Mouse (Mus musculus): Measurements from ENCODE around the gene Papola. TPM values are rescaled to one million over a fixed set of nuclear protein-coding genes. Genes with fewer than 3 reads are reported as not detected.
A peak's percentile ranks its signal among the peaks of the same experiment; 100 is the strongest.

Papola gene
- polyA plus RNA-seq (2012; fragmentation: generic; extraction: Trizol) = 72.7 TPM
- long read RNA-seq, experiment 1, full-length matches to known transcripts = 40 of 62 reads
- long read RNA-seq, experiment 1, partial matches to known transcripts = 7 of 62 reads
- long read RNA-seq, experiment 1, other reads (novel, unspliced or antisense) = 15 of 62 reads
- long read RNA-seq, experiment 2, full-length matches to known transcripts = 597 of 845 reads
- long read RNA-seq, experiment 2, partial matches to known transcripts = 90 of 845 reads
- long read RNA-seq, experiment 2, other reads (novel, unspliced or antisense) = 158 of 845 reads

DNA sequence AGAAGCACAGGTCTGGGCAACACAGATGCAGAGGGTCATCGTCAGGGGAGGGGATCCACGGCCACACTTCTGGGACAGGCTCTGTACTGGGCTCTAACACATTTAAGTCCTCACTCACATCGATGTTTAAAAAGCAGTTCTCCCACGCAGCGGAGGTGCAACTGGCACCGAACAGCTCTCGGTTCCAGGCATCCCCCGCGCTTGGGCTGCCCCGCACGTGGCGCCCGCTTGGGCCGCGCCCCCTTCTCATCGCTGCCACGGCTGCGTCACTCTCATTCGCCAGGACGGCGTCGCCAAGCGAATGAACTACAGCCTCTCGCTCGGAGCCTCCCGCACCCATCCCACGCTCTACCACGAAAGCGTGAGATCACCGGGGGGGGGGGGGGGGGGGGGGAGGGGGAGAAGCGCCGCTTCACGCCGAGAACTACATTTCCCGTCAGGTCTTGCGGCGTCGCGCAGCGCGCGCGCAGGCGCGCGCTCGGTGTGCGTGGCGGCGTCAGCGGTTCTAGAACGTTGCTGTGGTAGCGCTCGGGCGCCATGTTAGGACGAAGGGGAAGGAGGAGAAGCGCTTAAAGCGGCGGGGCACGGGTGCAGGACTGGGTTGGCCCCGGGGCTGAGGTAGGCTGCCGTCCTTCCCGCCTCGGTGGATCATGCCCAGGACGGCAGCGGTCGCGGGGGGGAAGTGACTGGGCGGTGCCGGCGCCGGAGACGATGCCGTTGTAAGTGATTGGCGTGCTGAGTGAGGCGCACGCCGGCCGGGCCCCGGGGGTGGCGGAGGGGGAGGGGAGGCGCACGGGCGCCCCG is at the start of gene Papola:
Gene Papola, plus strand, starts transcription at position 499 of the 804 bp plus-strand sequence.
- Histone ChIP-seq H3K79me3 (ENCODE audit: low read depth) (peaks cover 43% of the 10 kb centered on the region), H3K79me2 (ENCODE audit: control insufficient read depth, insufficient read depth) (peaks cover 48% of the 10 kb centered on the region), H3ac (ENCODE audit: control insufficient read depth, insufficient read length, low read depth) (peak within 1 kb of the TSS; percentile 95), H3K36me3 (ENCODE audit: control insufficient read depth, insufficient read depth) (peaks cover 13% of the 10 kb centered on the region), H3K27me3 (ENCODE audit: control insufficient read depth, insufficient read depth, insufficient read length) (no peaks in the 10 kb centered on the region), H3K4me3 (ENCODE audit: insufficient read depth, poor library complexity, severe bottlenecking) (peak within 1 kb of the TSS; percentile 76)
- TF ChIP-seq MYOD1 (IDR thresholded peaks at IDR 0.05; ENCODE audit: control insufficient read depth, insufficient read length, low read depth) (no peak), FOSL1 (IDR thresholded peaks at IDR 0.05; ENCODE audit: insufficient read depth, low read length, poor library complexity, severe bottlenecking) (no peak), CEBPB (IDR thresholded peaks at IDR 0.05; ENCODE audit: low read depth) (no peak), USF1 (IDR thresholded peaks at IDR 0.05; ENCODE audit: low read depth) (peak; percentile 35), MYOG (IDR thresholded peaks at IDR 0.05; ENCODE audit: control insufficient read depth, extremely low read depth, insufficient read length) (no peak), CTCF (IDR thresholded peaks at IDR 0.05; ENCODE audit: control insufficient read depth, insufficient read depth, insufficient read length) (no peak), MAX (IDR thresholded peaks at IDR 0.05) (peak; percentile 96)

DNA sequence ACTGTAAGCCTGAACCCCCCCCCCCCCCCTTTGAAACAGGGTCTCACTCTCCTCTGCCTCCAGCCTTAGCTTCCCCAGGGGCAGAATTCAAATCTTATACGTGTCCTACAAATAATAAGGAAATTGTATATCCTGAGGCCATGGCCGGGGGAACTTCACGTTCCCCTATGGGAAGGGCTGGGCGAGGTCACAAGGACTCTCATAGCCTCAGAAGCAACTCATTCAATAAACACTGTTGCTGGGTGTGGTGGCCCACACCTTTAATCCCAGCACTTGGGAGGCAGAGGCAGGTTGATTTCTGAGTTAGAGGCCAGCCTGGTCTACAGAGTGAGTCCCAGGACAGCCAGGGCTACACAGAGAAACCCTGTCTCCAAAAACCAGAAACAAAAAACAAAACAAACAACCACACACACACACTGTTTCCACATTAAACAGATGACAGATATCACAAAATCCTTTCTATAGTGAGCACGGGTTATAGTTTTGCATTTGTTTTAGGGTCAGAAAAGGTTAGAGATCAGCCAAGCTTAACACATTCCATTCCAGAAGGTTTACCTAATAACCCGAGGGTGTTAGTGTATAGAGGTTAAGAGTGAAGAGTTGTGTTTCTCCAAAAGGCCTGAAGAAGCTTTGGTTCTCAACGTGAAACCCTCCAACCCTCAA is 49.1 kb upstream of the Papola start:
- Histone ChIP-seq H3ac (ENCODE audit: control insufficient read depth, insufficient read length, low read depth) (no peak overlapping the region), H3K36me3 (ENCODE audit: control insufficient read depth, insufficient read depth) (no peaks in the 10 kb centered on the region), H3K4me3 (ENCODE audit: insufficient read depth, poor library complexity, severe bottlenecking) (no peak overlapping the region), H3K79me2 (ENCODE audit: control insufficient read depth, insufficient read depth) (no peaks in the 10 kb centered on the region), H3K27me3 (ENCODE audit: control insufficient read depth, insufficient read depth, insufficient read length) (no peaks in the 10 kb centered on the region), H3K79me3 (ENCODE audit: low read depth) (no peaks in the 10 kb centered on the region)
- TF ChIP-seq FOSL1 (IDR thresholded peaks at IDR 0.05; ENCODE audit: insufficient read depth, low read length, poor library complexity, severe bottlenecking) (no peak), USF1 (IDR thresholded peaks at IDR 0.05; ENCODE audit: low read depth) (no peak), MYOG (IDR thresholded peaks at IDR 0.05; ENCODE audit: control insufficient read depth, extremely low read depth, insufficient read length) (no peak), CEBPB (IDR thresholded peaks at IDR 0.05; ENCODE audit: low read depth) (no peak), MAX (IDR thresholded peaks at IDR 0.05) (no peak), CTCF (IDR thresholded peaks at IDR 0.05; ENCODE audit: control insufficient read depth, insufficient read depth, insufficient read length) (no peak), MYOD1 (IDR thresholded peaks at IDR 0.05; ENCODE audit: control insufficient read depth, insufficient read length, low read depth) (no peak)

DNA sequence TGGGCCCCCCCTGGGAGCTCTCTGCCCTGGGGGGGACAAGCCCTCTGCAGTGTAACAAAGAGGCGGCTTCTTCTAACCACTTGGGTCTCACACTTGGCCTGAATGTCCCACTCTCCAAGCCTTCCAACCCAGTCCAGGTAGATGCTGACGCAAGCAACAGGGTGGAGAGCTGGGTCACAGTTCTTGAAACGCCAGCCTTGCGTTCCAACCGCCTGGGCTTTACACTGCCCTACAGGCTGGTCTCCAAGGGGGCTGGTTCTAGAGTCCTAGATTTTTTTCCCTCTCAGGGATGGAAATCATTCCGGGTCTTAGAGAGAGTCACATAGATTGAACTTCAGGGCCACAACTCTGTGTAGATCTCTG is 48.6 kb upstream of the Papola start:
- no peak overlapping the region for H3K4me3 ChIP-seq (ENCODE audit: insufficient read depth, poor library complexity, severe bottlenecking)
- H3K79me2 ChIP-seq (ENCODE audit: control insufficient read depth, insufficient read depth) = no peaks in the 10 kb centered on the region
- no peaks in the 10 kb centered on the region for H3K27me3 ChIP-seq (ENCODE audit: control insufficient read depth, insufficient read depth, insufficient read length)
- H3K36me3 ChIP-seq (ENCODE audit: control insufficient read depth, insufficient read depth) = no peaks in the 10 kb centered on the region
- TF ChIP-seq MAX (IDR thresholded peaks at IDR 0.05) (no peak), CTCF (IDR thresholded peaks at IDR 0.05; ENCODE audit: control insufficient read depth, insufficient read depth, insufficient read length) (no peak), CEBPB (IDR thresholded peaks at IDR 0.05; ENCODE audit: low read depth) (no peak), USF1 (IDR thresholded peaks at IDR 0.05; ENCODE audit: low read depth) (no peak), FOSL1 (IDR thresholded peaks at IDR 0.05; ENCODE audit: insufficient read depth, low read length, poor library complexity, severe bottlenecking) (no peak), MYOD1 (IDR thresholded peaks at IDR 0.05; ENCODE audit: control insufficient read depth, insufficient read length, low read depth) (no peak), MYOG (IDR thresholded peaks at IDR 0.05; ENCODE audit: control insufficient read depth, extremely low read depth, insufficient read length) (no peak)
- no peak overlapping the region for H3ac ChIP-seq (ENCODE audit: control insufficient read depth, insufficient read length, low read depth)
- H3K79me3 ChIP-seq (ENCODE audit: low read depth) = no peaks in the 10 kb centered on the region

DNA sequence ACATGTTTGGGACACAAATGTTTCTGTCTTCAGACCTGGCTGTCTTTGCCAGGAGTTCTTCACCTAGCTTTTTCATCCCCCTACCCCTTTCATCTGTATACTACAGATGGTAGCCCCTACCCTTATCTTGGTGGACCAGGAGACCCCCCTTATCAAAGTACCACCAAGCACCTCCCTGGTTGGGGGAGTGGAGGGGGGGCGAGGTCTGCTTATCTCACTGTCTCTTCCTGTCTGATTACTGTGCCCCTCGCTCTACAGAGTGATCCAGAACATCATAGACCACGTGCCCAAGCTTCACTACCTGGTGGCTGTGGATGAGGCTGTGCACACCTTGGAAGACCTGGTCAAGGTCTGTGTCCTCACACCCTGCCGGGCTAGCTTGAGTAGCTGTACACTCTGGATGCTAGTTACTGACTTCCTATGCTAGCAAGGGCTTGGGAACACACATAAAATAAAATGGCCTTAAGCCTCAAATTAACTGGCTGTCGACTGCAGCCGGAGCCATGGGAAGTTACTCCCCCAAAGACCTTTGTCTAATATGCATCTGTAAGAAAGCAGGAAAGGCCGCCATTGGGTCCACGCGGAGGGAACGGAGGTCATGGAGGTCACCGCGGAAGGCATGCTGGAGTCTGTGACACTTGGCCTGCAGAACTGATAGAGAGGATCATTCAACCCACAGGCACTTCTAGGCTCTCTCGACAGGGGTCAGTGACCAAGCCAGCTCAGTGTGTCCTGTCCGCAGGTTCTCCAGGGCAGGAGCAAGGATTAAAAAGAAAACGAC is 46.0 kb upstream of the Papola start:
- no peak for TF ChIP-seq USF1 (IDR thresholded peaks at IDR 0.05; ENCODE audit: low read depth)
- TF ChIP-seq MYOD1 (IDR thresholded peaks at IDR 0.05; ENCODE audit: control insufficient read depth, insufficient read length, low read depth) = no peak
- TF ChIP-seq CEBPB (IDR thresholded peaks at IDR 0.05; ENCODE audit: low read depth) = no peak
- no peak for TF ChIP-seq FOSL1 (IDR thresholded peaks at IDR 0.05; ENCODE audit: insufficient read depth, low read length, poor library complexity, severe bottlenecking)
- no peak for TF ChIP-seq MAX (IDR thresholded peaks at IDR 0.05)
- TF ChIP-seq MYOG (IDR thresholded peaks at IDR 0.05; ENCODE audit: control insufficient read depth, extremely low read depth, insufficient read length) = no peak
- TF ChIP-seq CTCF (IDR thresholded peaks at IDR 0.05; ENCODE audit: control insufficient read depth, insufficient read depth, insufficient read length) = no peak
- Histone ChIP-seq H3K79me3 (ENCODE audit: low read depth) (no peaks in the 10 kb centered on the region), H3K27me3 (ENCODE audit: control insufficient read depth, insufficient read depth, insufficient read length) (no peaks in the 10 kb centered on the region), H3ac (ENCODE audit: control insufficient read depth, insufficient read length, low read depth) (no peak overlapping the region), H3K4me3 (ENCODE audit: insufficient read depth, poor library complexity, severe bottlenecking) (no peak overlapping the region), H3K79me2 (ENCODE audit: control insufficient read depth, insufficient read depth) (no peaks in the 10 kb centered on the region), H3K36me3 (ENCODE audit: control insufficient read depth, insufficient read depth) (no peaks in the 10 kb centered on the region)

DNA sequence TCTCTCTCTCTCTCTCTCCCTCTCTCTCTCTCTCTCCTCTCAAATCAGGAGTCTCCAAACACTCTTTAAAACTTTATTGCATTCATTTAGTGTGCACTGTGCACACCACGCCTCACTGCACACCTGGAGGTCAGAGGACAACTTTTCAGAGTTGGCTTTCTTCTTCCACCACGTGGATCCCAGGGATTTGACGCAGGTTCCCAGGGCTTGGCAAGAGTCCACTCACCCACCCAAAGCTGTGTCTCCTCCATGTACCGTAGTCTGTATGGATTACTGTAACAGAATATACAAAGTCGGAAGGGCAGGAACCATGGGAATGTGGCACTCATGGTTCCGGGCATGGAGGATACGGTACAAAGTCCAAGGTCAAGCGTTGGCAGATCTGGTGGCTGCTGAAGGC is 44.8 kb upstream of the Papola start:
- Histone ChIP-seq H3K79me3 (ENCODE audit: low read depth) (no peaks in the 10 kb centered on the region), H3K4me3 (ENCODE audit: insufficient read depth, poor library complexity, severe bottlenecking) (no peak overlapping the region), H3K27me3 (ENCODE audit: control insufficient read depth, insufficient read depth, insufficient read length) (no peaks in the 10 kb centered on the region), H3K36me3 (ENCODE audit: control insufficient read depth, insufficient read depth) (no peaks in the 10 kb centered on the region), H3K79me2 (ENCODE audit: control insufficient read depth, insufficient read depth) (no peaks in the 10 kb centered on the region), H3ac (ENCODE audit: control insufficient read depth, insufficient read length, low read depth) (no peak overlapping the region)
- TF ChIP-seq MAX (IDR thresholded peaks at IDR 0.05) = no peak
- no peak for TF ChIP-seq USF1 (IDR thresholded peaks at IDR 0.05; ENCODE audit: low read depth)
- TF ChIP-seq MYOG (IDR thresholded peaks at IDR 0.05; ENCODE audit: control insufficient read depth, extremely low read depth, insufficient read length) = no peak
- TF ChIP-seq FOSL1 (IDR thresholded peaks at IDR 0.05; ENCODE audit: insufficient read depth, low read length, poor library complexity, severe bottlenecking) = no peak
- TF ChIP-seq CTCF (IDR thresholded peaks at IDR 0.05; ENCODE audit: control insufficient read depth, insufficient read depth, insufficient read length) = no peak
- TF ChIP-seq CEBPB (IDR thresholded peaks at IDR 0.05; ENCODE audit: low read depth) = no peak
- TF ChIP-seq MYOD1 (IDR thresholded peaks at IDR 0.05; ENCODE audit: control insufficient read depth, insufficient read length, low read depth) = no peak
